Mouse (Mus musculus) thymus, postnatal 0 days (tissue): ENCODE results near the gene Eif6. TPM values are rescaled to one million over a fixed set of nuclear protein-coding genes. Genes with fewer than 3 reads are reported as not detected.

Source experiments
- DNase-seq: peaks from one replicate; pipeline ENCODE4 v3.0.0-alpha.2; 2015; ENCODE audit warnings: low spot score
- polyA plus RNA-seq: library from polyadenylated mRNA; unstranded; fragments of >200 nt; fragmentation: Nextera tagmentation; extraction: Ambion mirVana; gene quantifications from 2 replicates; pipeline ENCODE4 v1.2.1, GENCODE M21; 2015

Eif6 gene
- polyA plus RNA-seq, 1 experiment from 2014 or later, result 232 TPM

DNA sequence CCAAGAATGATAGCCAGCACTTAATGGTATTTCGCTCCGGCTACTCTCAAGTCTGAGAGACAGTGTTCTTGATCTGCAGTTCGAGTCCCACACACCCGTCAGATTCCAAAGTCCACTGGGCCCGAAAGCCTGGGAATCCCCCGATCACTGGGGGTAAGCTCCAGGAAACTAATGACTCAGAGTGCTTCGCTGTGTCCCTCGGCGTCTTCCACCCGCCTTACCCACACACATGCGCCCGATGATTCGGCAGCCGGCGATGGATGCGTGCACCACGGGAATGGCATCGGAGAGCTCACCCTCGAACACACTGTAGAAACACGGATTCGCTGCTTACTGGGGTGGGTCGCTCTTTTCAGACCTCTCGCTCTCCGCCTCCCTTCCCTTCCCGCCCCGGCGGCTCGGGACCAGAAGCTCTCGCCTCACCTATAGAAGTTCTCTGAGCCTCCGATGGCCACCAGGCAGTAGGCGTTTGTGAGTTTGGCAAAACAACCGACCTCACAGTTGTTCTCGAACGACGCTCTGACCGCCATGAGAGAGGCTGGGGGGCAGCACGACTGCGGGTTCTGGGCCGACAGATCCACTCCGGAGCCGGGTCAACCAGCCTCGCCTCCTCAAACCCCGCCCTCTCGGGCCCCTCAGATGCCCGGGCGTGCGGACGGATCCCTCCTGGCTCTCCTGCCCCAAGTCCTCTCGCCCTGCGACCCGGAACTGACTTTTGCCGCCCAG lies 658 bp downstream of the Eif6 start:
- DNase-seq, result no peak

DNA sequence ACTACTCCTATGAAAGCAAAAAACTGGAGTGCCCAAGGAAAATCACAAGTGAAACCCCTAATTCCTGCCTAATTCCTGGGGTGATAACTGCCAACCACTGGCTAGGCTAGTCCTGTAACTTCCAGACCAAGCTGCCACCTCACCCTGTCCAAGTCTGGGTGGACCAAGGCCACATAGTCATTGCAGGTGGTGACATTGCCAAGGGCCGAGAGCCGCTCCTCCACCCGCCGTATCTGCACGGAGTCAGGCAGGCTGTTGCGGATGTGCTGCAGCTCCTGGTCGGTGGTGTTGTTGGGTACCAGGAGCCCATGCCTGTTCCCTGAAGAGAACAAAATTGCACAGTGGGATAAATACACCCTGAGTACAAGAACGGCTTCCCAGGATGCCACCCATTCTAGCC lies 3.0 kb downstream of the Eif6 start:
- no peak for DNase-seq

DNA sequence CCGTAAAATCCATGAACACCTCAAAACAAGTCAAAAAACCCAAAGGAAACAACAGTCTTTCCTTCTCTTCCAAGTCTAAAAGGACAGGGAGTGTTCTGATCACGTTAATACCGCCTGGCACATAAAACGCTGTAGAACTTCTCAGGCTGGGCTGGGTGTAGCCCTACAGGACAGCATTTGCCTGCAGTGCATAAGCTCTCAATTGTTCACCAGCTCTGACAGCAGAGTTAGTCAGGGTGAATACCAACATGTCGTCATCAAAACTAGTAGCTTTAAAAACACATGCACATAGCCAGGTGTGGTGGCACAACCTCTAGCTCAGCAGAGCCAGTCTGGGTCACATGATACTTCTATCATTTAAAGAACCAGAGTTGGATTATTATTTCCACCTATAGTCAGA lies 5.9 kb downstream of the Eif6 start:
- no peak for DNase-seq

DNA sequence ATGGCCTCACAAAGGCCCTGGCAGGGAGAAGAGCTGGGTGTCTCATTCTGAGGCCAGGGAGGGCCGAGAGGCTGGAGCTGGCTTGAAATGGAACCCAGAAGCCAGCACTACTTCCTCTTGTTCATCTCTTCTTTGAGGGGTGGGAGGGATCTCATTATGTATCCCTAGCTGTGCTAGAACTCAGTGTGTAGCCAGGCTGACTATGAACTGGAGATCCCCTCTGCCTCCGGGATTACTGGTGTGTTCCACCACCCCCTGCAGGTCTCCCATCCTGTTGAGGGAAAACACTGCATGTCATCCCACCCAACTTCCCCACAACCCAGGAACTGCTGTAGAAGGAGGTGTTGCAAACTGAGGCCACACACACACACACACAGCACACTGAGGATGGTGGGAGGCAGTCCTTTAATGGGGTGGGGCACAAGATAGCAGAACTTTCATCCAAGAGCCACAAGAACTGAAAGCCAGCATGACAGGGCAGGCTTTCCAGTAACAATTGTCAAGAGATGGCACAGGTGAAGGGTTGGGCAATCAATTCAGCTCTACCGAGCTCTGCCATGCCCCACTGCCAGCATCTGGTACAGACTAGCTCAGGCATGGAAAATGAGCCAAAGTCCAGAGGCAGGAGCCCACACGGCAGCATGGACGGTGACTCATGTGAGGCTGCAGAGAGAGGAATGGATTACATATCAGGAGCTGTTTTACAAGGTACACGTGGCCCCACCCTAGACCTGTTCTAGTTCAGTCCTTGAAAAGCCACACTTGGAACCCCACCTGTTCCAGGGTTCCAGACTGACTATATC lies 7.1 kb downstream of the Eif6 start:
- DNase-seq, result no peak

DNA sequence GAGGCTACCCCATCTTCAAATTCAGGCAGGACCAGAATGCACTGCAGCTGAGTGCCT lies 7.5 kb downstream of the Eif6 start, which contains the start of gene BC029722:
TSS of gene BC029722 (minus strand) at position 35 of the 57 bp plus-strand sequence.
- DNase-seq, result no peak

DNA sequence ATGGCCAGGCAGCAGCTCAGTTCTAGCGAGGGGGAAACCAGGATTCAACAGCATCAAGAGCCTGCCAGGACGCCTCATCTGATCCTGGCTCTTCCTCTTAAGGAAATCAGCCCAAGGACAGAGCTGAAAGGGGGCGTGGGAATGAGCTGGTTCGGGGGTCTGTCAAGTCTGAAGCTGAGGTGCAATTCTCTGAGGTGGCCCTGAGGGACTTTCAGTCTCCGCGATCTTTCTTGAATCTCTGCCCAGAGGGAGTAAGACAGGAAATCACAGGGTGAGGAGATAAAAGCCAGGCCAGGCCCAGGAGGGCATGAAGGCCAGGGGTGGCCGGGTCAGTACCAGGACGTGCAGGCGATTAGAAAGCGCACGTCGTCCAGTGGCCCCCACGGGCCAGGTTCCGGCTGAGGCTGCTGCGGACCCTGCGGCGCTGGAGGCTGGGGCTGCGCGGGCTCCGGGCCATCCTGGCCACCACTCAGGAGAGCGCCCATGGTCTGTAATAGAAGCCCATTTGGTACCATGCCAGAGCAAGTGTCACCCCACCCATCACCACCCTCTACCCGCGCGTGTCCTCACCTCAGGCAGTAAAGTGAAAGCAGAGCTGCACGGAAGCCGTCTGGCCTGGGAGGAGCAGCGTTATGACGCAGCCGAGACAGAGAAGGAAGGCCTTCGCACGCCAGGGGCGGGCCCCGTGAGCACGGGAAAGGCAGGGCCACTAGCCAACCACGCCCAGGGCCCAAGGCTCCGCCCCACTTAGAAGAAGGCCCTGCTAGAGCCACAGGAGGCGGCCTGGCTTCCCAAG lies 7.9 kb downstream of the Eif6 start:
- peak; percentile 96 for DNase-seq

DNA sequence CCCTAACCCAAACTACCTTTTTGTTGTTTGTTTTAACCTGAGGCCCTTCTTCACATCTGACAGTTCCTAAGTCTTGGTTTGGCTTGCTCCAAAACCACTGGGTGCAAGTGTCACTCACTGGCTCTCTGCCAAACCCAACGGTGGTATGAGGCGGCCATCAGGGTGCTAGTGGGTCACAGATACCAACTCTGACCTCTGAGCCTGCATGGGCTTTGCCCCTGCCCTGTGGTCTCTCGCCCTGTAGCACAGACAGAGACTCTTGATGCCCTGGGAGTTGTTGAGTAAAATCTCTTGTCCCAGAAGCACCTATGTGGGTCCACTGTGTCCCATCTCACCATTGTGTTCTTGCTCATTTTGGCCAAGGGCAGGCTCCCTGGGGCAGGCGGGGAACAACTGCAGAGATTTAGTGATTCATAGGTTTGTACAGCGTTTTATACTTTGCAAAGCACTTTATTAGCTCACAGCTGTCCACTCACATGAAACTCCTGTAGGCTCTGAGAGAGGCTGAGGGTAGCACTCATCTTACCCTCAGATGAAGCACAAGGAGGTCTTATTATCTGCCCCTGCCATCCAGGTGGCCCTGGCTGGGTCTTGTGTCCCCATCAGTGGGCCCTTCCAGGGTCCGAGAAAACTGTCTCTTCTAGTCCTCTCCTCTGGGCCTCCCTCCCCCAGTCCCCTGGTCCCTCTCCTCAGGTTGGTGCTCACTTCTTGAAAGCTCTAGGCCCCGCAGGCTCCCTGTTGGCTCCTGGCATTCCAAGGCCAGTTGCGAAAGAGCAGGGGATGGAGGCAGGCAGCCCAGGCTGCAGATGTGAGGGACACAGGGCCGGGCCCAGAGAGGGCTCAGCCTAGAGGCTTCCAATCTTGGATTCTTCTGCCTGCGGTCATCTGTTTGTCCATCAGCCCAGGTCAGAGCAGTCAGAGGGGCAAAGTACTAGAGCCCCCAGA lies 9.2 kb downstream of the Eif6 start:
- no peak for DNase-seq

DNA sequence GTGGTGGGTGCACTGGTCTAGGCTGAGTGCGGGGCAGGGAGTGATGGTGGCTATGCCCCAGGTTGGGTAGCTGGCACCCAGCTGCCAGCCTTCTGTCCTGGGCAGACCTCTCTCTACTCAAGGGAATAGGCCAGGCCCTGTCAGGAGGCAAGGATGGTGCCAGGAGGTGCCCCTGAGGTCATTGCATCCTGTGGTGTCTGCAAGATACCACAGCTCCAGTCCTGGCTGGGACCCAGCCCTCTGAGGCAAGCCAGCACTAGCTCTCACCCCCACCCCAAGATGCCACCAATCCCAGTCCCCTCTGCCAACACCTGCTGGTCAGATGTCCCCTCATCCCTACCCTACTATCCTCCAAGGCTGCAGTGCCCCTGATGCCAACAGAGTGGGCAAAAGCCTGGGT lies 10.5 kb downstream of the Eif6 start:
- DNase-seq, result no peak

DNA sequence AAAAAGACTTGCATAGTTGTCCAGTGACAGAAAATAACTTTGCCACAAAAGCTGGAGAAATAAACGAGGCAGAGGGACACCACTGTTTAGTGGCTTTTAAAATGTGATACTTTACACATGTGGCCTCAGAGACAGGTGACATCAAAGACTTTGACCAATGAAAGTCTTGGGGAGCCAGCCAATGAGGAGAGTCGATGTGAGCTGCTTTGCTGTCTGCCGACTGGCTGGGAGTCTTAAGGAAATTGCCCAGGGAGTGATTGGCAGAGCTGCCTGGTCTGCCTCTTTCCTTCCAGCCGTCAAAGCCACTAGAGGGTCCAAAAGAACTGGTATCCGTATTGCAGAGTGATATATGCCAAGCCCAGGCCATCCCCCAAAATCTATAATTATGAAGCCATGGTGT lies 11.9 kb downstream of the Eif6 start:
- no peak for DNase-seq

DNA sequence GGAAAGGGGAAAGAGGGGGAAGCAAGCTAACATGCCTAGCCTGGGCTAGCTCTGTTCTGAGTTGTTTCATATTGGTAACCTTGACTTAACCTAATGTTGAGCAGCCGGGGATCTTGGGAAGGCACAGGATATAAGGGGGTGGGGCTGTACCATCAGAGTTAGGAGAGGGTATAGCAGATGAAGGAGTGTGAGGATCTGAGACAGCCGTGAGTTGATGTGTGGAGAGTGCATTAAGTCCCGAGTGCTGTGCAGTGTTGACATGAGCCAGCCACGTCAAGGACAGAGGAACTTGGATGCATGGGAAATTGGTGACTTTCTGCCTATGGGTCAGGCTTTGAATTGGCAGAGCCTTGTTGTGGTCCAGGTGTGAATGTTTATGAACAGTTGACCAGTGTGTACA lies 14.1 kb downstream of the Eif6 start:
- no peak for DNase-seq

DNA sequence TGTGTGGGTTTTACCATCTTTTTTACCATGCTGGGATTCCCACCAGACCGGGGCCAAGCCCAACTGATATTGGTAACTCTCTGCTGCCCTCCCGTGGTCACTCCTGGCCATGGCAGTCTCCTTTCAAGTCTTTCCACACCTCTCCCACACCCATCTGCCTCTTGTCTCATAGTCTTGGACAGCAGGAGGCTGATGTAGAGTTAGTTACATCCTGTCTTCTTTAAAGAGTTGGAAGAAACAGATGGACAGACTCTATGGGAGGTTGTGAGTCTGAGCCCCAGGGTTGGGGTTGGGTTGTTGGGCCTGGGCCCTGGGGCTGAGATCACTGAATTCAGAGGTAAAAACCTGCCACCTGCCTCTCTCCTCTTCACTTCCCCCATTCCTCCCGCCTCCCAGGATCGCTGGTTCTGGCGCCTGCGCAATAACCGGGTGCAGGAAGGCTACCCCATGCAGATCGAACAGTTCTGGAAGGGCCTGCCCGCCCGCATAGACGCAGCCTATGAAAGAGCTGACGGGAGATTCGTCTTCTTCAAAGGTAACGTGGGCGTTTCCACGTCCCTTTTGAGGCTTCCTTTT lies 14.8 kb downstream of the Eif6 start:
- DNase-seq, result peak; percentile 69

DNA sequence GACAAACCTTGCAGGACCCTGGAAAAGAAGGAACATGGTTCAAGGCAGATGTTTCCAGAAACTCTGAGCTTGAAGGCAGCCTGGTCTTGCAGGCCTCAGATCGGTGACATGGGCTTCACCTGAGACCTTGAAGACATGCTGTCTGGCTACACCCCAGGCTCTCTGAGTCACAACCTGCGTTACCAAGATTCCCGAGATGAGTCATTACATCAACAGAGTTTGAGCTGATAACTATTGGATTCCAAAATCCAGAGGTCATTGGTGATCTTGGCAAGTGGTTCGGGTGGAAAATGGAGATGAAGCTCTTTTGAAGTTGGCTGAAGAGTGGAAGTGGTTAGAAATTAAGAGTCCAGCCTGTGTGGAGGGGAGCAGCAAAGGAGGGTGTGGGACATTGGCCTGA lies 17.1 kb downstream of the Eif6 start:
- DNase-seq, result no peak

DNA sequence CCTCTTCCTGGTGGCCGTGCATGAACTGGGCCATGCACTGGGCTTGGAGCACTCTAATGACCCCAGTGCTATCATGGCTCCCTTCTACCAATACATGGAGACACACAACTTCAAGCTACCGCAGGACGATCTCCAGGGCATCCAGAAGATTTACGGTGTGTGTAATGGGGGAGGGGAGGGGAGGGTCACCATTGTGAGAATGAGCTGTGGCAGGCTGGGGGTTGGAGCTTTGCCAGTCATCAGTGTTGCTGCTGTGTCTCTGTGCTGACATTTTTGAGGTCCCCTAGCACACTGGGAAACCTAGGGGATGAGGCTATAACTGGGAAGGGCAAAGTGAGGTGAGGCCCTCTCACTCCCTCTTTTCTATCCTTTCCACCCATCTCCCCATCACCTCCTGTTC lies 19.3 kb downstream of the Eif6 start:
- DNase-seq, result no peak

DNA sequence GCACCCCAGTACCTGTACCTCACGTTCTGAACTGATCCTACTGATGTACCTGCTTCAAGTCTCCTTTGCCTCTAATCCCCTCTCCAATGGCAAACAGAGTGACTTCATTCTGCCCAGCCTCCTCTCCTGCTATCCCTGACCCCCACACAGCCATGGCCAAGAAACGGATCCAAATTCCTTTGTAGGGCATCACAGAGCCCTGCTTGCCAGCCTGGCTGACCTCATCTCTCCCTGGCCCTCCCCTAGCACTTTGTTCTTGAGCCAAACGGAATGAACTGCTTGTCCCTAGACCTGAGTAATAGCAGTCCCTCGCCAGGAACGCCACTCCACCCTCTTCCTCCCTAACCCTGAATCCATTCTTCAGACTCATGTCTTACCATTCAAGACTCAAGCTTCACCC lies 20.2 kb downstream of the Eif6 start:
- no peak for DNase-seq

DNA sequence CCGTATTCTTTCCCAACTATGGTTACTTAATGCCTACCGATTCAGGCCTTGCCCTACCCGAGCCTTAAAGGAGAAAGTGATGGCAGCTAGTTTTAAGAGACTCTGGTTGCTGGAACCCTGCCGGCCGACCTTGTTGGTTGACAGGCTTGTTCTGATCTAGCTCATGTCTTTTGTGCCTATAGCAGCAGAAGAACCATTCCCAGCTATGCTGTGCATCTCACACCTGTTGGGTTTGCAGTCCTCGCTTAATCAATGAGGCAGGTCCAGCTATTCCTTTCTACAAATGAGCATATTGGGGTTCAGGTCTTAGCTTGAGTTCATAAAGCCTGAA lies 20.8 kb downstream of the Eif6 start:
- DNase-seq, result no peak

DNA sequence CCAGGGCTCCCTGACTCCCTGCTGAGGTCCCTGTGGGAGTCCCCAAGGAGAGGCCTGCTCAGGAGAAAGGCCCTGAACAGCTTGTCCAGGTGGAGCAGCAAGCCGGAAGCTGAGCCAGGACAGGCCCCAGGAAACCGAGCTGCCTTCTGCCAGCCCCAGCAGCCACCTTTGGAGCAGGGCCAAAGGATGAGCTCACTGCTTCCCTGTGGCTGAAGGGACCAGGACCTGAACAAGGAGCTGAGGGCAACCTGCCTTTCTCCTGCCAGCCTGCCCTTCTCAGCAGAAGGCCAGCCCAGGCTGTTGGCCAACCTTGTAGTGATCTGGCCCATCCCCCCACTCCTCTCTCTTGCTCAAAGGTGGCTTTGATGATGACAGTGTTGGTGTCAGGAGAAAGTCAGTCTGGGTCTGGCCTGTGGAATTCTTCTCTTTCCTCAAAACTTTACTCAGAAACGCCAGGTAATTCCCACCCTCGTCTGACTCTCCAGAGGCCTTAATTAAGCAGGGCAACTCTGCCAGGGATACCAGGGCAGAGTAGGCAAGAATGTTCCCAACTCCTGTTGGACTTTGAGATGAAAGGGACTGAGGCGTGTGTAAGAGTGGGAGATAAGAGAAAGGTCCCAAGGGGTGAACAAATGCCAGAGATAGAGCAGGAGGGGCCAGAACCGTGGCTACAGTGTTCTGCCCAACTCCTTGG lies 21.3 kb downstream of the Eif6 start:
- no peak for DNase-seq

DNA sequence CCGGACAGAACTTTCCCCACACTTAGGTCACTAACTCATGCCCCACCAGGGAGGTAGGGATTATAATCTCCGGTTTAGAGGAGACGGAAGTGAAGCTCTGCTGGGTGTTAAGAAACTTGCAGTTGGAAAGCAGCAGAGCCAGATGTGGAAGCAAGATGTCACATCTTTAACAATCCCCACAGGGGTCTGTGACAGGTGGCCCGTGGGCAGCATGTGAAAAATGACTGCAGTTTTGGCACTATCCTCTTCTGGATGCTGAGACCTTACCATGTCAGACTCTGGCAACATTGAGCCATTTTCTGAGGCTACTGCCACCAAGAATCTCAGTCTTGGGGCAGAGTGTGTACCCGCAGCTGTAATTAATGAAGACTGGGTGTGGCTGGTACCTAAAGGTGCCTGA lies 22.7 kb downstream of the Eif6 start:
- DNase-seq, result no peak

DNA sequence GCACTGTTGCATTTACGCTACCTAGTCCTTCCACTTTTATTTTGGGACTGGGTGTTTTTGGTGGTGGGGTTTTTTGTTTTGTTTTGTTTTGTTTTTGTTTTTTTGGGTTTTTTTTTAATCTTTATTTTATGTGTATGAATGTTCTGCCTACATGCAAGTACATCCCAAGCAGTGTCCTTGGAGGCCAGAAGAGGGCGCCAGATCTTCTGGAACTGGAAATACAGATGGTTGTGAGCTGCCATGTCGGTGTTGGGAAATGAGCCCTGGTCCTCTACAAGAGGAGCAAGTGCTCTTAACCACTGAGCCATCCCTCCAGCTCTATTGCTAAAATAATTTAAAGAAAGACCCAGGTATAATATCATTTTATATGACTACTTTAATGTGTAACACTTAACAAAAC lies 24.0 kb downstream of the Eif6 start:
- DNase-seq, result peak; percentile 34

DNA sequence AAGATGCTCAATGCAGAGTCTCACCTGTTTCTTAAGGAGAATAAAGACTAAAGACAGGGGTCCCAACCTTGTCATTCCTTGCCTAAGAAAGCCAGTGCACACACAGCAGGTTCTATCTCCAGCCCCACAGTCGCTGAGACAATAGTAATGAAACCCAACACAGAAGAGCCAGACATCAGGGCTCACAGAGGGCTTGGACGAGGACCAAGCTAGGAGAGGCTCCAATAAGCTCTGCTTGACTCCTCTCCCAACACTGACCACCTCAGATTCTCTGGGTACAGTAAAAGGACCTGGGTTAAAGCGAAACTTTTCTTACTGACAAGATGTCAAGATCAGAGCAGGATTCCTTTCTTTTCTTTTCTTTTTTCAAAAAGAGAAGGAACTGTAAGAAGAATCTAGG lies 28.1 kb downstream of the Eif6 start:
- DNase-seq, result no peak

DNA sequence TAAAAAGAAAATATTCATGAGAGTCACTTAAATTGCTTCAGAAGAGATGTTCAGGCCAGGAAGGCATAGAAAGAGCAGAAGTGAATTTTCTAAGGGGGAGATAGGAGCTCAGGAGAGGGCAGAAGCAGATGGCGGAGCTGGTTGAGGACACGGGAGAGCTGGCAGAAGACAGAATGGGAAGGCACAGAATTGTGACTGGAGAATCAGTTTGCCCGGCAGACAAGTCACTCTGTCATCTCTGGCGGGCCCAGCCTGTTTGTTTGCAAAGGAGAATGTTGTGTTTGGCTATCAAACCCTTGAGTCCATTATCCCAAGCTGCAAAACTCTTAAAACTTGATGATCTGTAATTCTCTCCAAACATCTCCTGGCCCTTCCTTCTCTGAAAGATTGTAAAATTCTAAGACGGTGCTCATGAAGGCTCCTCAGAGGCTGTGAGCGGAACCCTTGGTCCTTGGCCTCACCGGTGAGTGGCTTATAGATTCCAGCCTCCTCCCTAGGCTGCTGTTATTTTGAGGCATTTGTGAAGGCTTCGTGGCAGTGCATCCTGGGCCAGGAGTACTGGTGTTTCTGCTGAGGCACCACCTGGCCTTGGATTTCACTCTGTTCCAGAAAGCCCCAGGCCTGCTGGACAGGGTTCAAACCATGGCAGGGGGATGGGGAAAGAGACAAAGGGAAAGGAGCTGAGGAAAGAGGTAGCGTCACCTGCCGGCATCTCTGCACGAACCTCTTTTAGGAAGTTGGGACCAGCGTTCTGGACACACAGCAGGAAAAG lies 31.9 kb downstream of the Eif6 start:
- DNase-seq, result no peak
